Mouse (Mus musculus) forebrain, postnatal 0 days (tissue): Measurements from ENCODE around the gene Haspin. TPM values are rescaled to one million over a fixed set of nuclear protein-coding genes. Genes with fewer than 3 reads are reported as not detected.

Source experiments
- ATAC-seq: fragments of 200-750 bp; cut with Nextera tagmentation; 2 replicates; pipeline ENCODE4 v1.8.0; 2017; ENCODE audit warnings: mild to moderate bottlenecking, moderate library complexity
- DNase-seq: peaks from one replicate; pipeline ENCODE4 v3.0.0-alpha.2; 2015
- H3K27ac ChIP-seq: fragments of 300-500 bp; sonication (generic); 2 replicates; pipeline ENCODE4 v1.5.1; 2014; ENCODE audit warnings: low read depth, mild to moderate bottlenecking, antibody characterized with exemption, low read length, moderate library complexity, mixed read lengths
- H3K27me3 ChIP-seq: fragments of 300-500 bp; sonication (generic); 2 replicates; pipeline ENCODE4 v1.6.1; 2014; ENCODE audit warnings: mild to moderate bottlenecking, low read length, mixed read lengths; ENCODE audit not compliant: insufficient read depth
- H3K36me3 ChIP-seq: fragments of 300-500 bp; sonication (generic); 2 replicates; pipeline ENCODE4 v1.6.1; 2014; ENCODE audit warnings: mild to moderate bottlenecking, moderate library complexity; ENCODE audit not compliant: insufficient read depth
- H3K4me1 ChIP-seq: fragments of 300-500 bp; sonication (generic); 2 replicates; pipeline ENCODE4 v1.6.1; 2014; ENCODE audit warnings: antibody characterized with exemption; ENCODE audit not compliant: insufficient read depth
- H3K4me2 ChIP-seq: fragments of 300-500 bp; sonication (generic); 2 replicates; pipeline ENCODE4 v1.6.1; 2014; ENCODE audit warnings: low read depth, mild to moderate bottlenecking, moderate library complexity
- H3K4me3 ChIP-seq: fragments of 300-500 bp; sonication (generic); 2 replicates; pipeline ENCODE4 v1.5.1; 2014; ENCODE audit warnings: low read depth, low read length, mixed read lengths
- H3K9ac ChIP-seq: fragments of 300-500 bp; sonication (generic); 2 replicates; pipeline ENCODE4 v1.6.1; 2014; ENCODE audit warnings: mild to moderate bottlenecking
- H3K9me3 ChIP-seq: fragments of 300-500 bp; sonication (generic); 2 replicates; pipeline ENCODE4 v1.6.1; 2016; ENCODE audit warnings: low read length
- CTCF ChIP-seq: sonication (generic); IDR thresholded peaks from 2 replicates; pipeline ENCODE4 v1.5.1; 2016; ENCODE audit warnings: antibody characterized with exemption, control low read depth, low read depth
- whole genome bisulfite sequencing: fragments of 180-500 bp; shearing (Covaris S2); extraction: QIAGEN DNeasy Blood & Tissue Kit; methylation state at CpG from one replicate; pipeline ENCODE4 v1.1.7; 2014; 5-methylcytosine and 5-hydroxymethylcytosine counted together
- polyA plus RNA-seq: library from polyadenylated mRNA; unstranded; fragments of >200 nt; fragmentation: Nextera tagmentation; extraction: Ambion mirVana; gene quantifications from 2 replicates; pipeline ENCODE4 v1.2.1, GENCODE M21; 2015
- total RNA-seq: library from RNA; depleted of rRNA; stranded (reverse); fragments of >200 nt; gene quantifications from 2 replicates; pipeline ENCODE4 v1.2.3, GENCODE M21; 2014

Gene Haspin
- total and polyA plus RNA-seq, 2 experiments from 2014 or later = 2.0 to 2.4 TPM

DNA sequence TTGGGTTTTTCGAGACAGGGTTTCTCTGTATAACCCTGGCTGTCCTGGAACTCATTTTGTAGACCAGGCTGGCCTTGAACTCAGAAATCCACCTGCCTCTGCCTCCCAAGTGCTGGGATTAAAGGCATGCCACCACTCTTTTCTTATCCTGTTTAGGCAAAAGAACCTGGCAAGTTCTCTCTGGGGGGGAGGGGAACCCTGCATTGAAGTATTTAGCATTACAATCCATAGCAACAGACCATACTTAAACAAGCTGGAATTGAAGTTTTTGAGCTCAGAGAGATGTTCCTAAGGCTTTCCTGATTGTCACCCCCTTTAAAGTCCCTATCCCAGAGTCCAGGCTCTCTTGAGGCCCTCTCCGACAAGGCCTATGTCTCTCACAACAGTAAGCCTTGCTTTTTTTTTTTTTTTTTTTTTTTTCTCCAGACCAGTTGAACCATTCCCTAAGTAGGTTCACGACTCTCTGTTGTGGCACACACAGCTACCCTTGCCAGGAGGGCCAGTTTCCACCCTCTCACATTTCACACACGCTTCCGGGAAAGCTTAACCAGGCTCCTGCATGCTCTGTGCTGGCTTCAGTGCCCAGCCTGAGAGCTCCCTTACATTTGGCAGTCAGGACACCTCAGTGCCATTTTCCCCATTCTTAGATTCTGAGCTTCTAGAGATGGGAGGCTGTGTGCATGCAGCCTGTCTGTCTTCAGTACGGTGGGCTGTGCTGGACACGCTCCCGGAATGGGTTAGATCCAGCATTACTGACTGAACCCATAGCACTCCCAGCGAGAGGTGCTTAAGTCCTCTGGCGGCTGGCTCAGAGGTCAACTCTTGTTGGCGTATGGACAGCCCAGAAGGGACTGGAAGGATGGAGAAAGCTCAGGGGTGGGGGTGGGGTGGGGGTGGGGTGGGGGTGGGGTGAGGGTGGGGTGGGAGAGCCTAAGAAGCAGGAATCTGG lies 8.2 kb upstream of the Haspin start:
- H3K9ac ChIP-seq = no peak overlapping the region
- ATAC-seq = no peak
- H3K9me3 ChIP-seq = no peaks in the 10 kb centered on the region
- H3K4me3 ChIP-seq = no peak overlapping the region
- H3K27me3 ChIP-seq = no peaks in the 10 kb centered on the region
- DNase-seq = no peak
- H3K4me2 ChIP-seq = no peak overlapping the region
- no peak overlapping the region for H3K27ac ChIP-seq
- no peak for TF ChIP-seq CTCF
- no peaks in the 10 kb centered on the region for H3K36me3 ChIP-seq
- WGBS = 49% methylated on average over 11 of the region's 11 CpGs
- no peaks in the 10 kb centered on the region for H3K4me1 ChIP-seq

DNA sequence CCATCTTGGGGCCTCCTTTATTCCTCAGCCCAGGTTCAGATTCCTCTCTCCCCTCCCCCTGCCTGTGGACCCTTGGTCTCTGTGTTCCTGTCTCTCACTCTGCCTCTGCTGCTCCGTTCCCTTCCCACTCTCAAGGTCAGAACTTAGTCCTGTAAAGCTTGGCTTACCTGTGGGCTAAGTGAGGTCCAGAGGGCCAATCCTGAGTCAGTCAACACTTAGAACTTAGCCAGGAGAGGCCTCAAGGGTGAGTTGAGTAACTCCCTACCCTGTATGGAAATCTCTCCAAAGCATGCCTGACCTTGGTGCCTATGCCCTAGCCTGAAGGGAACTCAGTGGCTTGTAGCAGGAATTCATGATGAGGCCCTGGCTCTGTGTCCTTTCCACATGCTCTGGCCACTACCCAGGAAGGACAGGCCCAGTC lies 6.2 kb upstream of the Haspin start:
- Histone ChIP-seq H3K9ac (no peak overlapping the region), H3K36me3 (no peaks in the 10 kb centered on the region), H3K4me3 (no peak overlapping the region), H3K4me1 (no peaks in the 10 kb centered on the region), H3K27me3 (no peaks in the 10 kb centered on the region), H3K27ac (no peak overlapping the region), H3K4me2 (no peak overlapping the region), H3K9me3 (no peaks in the 10 kb centered on the region)
- DNase-seq (no peak), ATAC-seq (no peak)
- 55% methylated on average over 1 of the region's 1 CpGs for WGBS
- TF ChIP-seq CTCF = no peak

DNA sequence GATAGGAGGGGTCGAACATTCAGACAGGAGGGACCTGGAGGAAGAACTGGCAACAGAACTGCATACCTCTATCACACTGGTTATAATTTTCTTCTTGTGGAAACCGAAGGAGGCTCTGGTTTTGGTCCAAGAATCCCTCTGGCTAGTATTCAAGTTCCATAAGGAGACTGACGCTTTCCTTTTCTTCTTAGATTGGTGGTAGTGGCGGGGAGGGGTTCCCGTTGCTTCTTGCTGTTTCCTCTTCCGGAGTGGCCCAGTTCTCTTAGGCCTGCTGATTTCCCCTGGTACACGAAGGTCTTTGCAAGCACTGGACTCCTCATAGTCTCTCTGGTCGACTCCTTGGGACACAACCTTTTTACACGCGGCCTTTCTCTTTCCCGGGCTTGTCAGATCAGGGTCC lies 978 bp downstream of the Haspin start:
- ATAC-seq = no peak
- Histone ChIP-seq H3K27me3 (no peaks in the 10 kb centered on the region), H3K4me2 (peak overlapping the region; percentile 77), H3K27ac (no peak overlapping the region), H3K36me3 (no peaks in the 10 kb centered on the region), H3K9me3 (no peaks in the 10 kb centered on the region), H3K4me3 (peak overlapping the region; percentile 74), H3K4me1 (no peaks in the 10 kb centered on the region), H3K9ac (peak overlapping the region; percentile 49; the same call in 1 of the 2 replicates)
- TF ChIP-seq CTCF = no peak
- 35% methylated on average over 11 of the region's 11 CpGs for WGBS
- DNase-seq = no peak

DNA sequence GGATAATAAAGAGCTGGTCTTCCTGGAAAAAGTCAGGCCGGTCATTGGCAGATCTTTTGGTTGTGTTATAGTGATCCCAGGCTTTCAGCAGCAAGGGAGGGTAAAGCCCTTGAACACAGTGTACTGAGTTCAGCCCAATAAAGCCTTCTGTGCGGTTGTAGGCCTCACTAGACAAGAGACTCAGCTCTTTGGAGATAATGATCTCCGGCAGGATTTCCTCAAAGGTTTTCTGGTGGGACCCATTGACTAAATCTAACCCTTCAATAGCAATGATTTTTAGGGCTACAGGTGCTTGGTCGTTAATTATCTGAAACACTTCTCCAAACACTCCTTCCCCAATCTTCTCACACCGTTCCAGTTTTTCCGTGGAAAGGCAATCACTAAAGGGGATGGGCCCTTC lies 1.5 kb downstream of the Haspin start:
- Histone ChIP-seq H3K9ac (no peak overlapping the region), H3K27me3 (no peaks in the 10 kb centered on the region), H3K4me2 (0 out of 2 replicates have a peak overlapping the region, but pooled peaks have one; percentile 77), H3K27ac (no peak overlapping the region), H3K4me3 (no peak overlapping the region), H3K36me3 (no peaks in the 10 kb centered on the region), H3K9me3 (no peaks in the 10 kb centered on the region), H3K4me1 (no peaks in the 10 kb centered on the region)
- no peak for ATAC-seq
- WGBS = 84% methylated on average over 6 of the region's 6 CpGs
- DNase-seq = no peak
- TF ChIP-seq CTCF = no peak

DNA sequence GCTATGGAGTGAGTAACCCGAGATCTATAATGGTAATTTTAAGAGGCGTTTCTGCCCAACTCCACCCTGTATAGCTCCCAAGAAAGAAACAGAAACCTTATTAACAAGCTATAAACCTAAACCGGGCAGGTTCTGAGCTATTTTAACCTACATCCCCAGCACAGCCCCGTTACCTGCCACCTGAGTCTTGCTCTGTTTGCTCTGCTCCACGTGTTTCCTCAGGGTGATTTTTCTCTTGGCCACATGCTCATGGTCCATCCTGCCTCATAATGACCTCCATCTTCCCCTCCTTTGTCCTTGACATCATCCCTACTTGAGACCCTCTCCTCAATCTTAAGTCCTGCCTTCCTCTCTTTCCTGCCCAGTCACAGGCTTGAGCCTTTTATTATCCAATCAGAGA lies 3.9 kb downstream of the Haspin start:
- H3K4me2 ChIP-seq = no peak overlapping the region
- H3K27me3 ChIP-seq = no peaks in the 10 kb centered on the region
- H3K36me3 ChIP-seq = no peaks in the 10 kb centered on the region
- no peak overlapping the region for H3K9ac ChIP-seq
- H3K4me1 ChIP-seq = no peaks in the 10 kb centered on the region
- H3K9me3 ChIP-seq = no peaks in the 10 kb centered on the region
- no peak overlapping the region for H3K27ac ChIP-seq
- no peak overlapping the region for H3K4me3 ChIP-seq
- ATAC-seq = no peak
- no peak for DNase-seq
- WGBS = 96% methylated on average over 5 of the region's 5 CpGs
- no peak for TF ChIP-seq CTCF

DNA sequence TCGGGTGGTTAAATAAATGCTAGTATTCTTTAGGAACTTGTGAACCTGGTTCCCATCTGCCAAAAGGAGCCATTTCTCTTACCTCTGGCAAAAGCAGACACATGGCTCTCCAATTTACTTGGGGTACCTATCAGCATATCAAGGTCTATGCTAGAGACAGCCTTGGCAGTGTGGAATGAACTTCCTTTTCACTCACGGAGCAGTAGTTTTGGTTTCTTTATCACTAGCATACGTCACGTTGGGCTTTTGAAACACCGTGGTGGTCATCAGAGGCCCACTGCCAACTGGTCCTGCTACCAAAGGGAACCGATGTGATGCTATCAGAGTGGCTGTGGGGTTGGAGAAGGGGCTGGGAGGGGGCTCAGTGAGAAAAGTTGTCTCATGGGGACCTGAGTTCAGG lies 5.1 kb downstream of the Haspin start:
- H3K4me2 ChIP-seq = no peak overlapping the region
- no peak for DNase-seq
- no peak overlapping the region for H3K9ac ChIP-seq
- H3K36me3 ChIP-seq = no peaks in the 10 kb centered on the region
- no peak for TF ChIP-seq CTCF
- WGBS = 99% methylated on average over 6 of the region's 6 CpGs
- H3K4me3 ChIP-seq = no peak overlapping the region
- H3K27ac ChIP-seq = no peak overlapping the region
- no peaks in the 10 kb centered on the region for H3K9me3 ChIP-seq
- no peaks in the 10 kb centered on the region for H3K27me3 ChIP-seq
- ATAC-seq = no peak
- no peaks in the 10 kb centered on the region for H3K4me1 ChIP-seq

DNA sequence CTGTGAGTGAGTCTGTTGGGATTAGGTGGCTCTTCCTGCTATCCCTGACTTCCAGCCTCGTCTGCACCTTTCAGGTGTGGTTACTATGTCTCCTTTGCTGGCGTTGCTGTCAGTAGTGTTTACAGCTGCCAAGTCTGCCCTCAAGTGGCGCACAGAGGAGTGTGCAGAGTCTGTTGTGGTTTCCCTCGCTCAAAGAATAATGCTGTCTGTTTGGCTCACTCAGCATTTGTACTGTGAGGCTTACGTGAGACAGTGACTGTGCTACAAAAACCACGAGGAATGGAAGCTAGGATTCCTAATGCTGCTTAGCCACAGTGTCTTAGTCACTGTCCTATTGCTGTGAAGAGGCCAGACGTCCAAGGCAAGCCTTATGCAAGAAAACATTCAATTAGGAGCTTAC lies 7.1 kb downstream of the Haspin start:
- no peaks in the 10 kb centered on the region for H3K36me3 ChIP-seq
- H3K9me3 ChIP-seq = no peaks in the 10 kb centered on the region
- no peaks in the 10 kb centered on the region for H3K27me3 ChIP-seq
- 82% methylated on average over 7 of the region's 7 CpGs for WGBS
- ATAC-seq (no peak; the same call in 1 of the 2 replicates), DNase-seq (no peak)
- no peak overlapping the region for H3K27ac ChIP-seq
- no peak overlapping the region for H3K4me3 ChIP-seq
- H3K4me1 ChIP-seq = no peaks in the 10 kb centered on the region
- no peak overlapping the region for H3K9ac ChIP-seq
- no peak overlapping the region for H3K4me2 ChIP-seq
- TF ChIP-seq CTCF = peak; percentile 34
